Mouse (Mus musculus) E14TG2a.4 (cell line): ENCODE measurements around the gene Elmo1.

Experiments used
- H3K27me3 ChIP-seq: 2 replicates; pipeline ENCODE4 v1.6.1; 2014; ENCODE audit warnings: low read length, control low read depth; ENCODE audit not compliant: insufficient read depth
- H3K36me3 ChIP-seq: 2 replicates; pipeline ENCODE4 v1.6.1; 2014; ENCODE audit warnings: low read length, control low read depth; ENCODE audit not compliant: insufficient read depth
- H3K4me1 ChIP-seq: replicated peaks from 2 replicates; pipeline ENCODE4 v1.6.1; 2014; ENCODE audit warnings: low read depth, low read length, control low read depth
- H3K4me3 ChIP-seq: replicated peaks from 2 replicates; pipeline ENCODE4 v1.5.1; 2014; ENCODE audit warnings: mild to moderate bottlenecking, low read length
- H3K9me3 ChIP-seq: 2 replicates; pipeline ENCODE4 v1.6.1; 2014; ENCODE audit warnings: low read length, control low read depth
- CTCF ChIP-seq: conservative IDR thresholded peaks from 2 replicates; pipeline ENCODE4 v1.5.1; 2014; ENCODE audit warnings: low read length
- NANOG ChIP-seq: IDR thresholded peaks from 2 replicates; pipeline ENCODE4 v1.6.1; 2014; ENCODE audit warnings: borderline replicate concordance, low read length, mixed read lengths
- POU5F1 ChIP-seq: IDR thresholded peaks from 2 replicates; pipeline ENCODE4 v1.6.1; 2014; ENCODE audit warnings: low read length, borderline replicate concordance

The Elmo1 gene

DNA sequence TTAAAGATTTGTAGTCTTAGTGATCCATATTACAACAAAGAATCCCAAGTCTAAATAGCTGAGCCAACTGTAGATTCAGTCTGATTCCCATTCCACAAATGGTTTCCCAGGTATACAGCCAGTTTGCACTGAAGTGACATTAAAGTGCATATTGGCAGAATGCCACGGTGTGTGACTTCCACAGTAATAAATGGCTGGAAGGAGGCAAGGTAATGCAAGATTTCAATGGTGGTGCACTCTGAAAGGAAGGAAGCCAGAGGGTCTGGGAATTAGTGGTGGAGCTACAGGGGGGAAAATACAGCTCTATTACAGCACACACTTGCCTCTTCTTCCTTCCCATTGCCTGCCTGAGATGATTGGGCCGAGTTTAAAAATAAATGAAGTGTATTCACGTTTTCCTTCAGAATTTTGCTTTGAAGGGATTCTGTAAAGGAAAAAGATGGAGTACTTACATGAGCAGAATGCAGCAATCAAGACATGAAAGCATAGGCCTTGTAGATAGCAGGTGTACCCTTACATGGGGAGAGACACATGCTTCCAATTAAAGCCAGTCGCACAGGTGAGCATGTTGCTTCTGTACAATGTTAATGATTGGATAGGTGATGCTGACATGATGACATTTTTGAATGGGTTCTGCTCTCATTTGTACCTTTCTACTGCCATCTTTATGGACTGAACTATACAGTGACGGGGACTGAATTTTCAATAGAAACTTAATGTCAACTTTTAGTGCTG lies 400.6 kb downstream of the Elmo1 start:
- Histone ChIP-seq H3K4me3 (no peak overlapping the region), H3K36me3 (0 out of 2 replicates have a peak, but pooled peaks cover 2% of the 10 kb centered on the region), H3K9me3 (peaks cover 43% of the 10 kb centered on the region), H3K4me1 (no peaks in the 10 kb centered on the region), H3K27me3 (no peaks in the 10 kb centered on the region)
- TF ChIP-seq CTCF, result no peak
- TF ChIP-seq POU5F1, result no peak
- no peak for TF ChIP-seq NANOG

DNA sequence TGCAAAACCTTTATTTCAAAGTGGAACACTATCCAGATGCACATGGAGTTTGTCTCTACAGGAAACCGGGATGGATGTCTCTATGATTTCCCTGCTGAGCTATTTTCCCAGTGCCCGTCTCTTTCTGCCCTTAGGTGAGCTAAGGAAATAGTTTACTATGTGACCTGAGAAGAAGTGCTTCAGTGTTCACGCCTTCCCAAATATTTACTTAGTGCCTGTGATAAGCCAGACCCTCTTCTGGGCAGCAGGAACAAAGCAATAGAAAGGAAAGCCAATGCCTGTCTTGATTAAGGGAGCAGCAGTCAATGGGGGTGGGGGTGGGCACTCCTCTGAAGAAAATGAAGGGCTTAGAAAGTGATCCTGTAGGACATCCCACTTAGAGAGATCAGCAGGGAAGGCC lies 401.3 kb downstream of the Elmo1 start:
- no peak for TF ChIP-seq CTCF
- TF ChIP-seq POU5F1, result no peak
- TF ChIP-seq NANOG, result no peak
- Histone ChIP-seq H3K27me3 (no peaks in the 10 kb centered on the region), H3K9me3 (peaks cover 43% of the 10 kb centered on the region), H3K4me3 (no peak overlapping the region), H3K4me1 (no peaks in the 10 kb centered on the region), H3K36me3 (0 out of 2 replicates have a peak, but pooled peaks cover 2% of the 10 kb centered on the region)

DNA sequence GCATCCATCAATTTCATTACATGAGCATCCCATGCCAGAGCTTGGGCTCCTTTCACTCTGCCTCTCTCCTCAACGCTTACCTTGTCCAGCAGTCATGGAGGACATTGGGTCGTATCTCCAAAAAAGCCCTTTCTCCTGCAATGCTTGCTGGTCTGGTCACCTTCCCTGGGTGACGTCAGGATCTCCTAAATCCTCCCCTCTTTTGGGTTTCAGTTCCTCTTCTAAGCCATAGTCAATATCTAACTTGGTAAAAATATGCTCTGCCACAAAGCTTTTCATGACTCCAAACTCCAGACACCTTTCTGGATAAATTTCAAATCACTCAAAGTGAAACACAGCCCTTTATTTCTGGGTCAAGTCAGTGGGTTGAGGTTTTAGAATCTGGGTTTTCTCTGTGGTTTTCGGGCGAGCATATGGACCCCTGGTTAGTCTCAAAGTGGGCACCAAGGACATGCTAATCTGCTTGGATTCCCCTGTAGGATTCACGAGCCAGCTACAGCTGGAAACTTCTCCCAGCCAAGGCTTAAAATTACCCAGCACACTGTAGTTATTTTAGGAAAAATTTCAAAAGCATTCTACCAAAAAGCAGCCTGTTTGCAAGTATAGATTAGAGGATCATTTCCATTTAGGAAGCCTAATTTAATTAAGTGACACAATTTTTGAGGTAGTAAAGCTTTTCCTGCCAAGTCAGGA lies 403.8 kb downstream of the Elmo1 start:
- TF ChIP-seq CTCF (no peak), NANOG (no peak), POU5F1 (no peak)
- Histone ChIP-seq H3K9me3 (peaks cover 43% of the 10 kb centered on the region), H3K36me3 (0 out of 2 replicates have a peak, but pooled peaks cover 2% of the 10 kb centered on the region)

DNA sequence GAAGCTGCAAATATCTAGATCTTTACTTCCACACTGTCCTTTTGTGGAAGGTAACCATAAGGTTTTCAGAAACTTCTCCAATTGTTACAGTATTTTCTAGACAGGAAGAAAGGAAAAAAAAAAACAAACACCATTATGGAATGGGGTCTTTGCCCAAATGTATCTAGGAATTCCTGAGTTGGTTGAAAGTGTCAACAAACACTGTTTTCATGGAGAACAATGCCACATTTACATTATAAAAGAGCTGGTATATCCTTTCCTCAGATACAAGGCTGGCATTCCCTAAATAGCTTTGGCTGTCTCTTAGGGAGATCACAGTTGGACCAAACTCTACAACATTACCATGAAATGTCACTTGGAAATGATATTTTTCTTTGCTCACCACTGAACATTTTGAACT lies 411.5 kb downstream of the Elmo1 start:
- TF ChIP-seq POU5F1 (no peak), NANOG (no peak), CTCF (no peak)
- H3K9me3 ChIP-seq, result no peaks in the 10 kb centered on the region
- H3K4me3 ChIP-seq, result no peak overlapping the region
- peaks cover 12% of the 10 kb centered on the region for H3K4me1 ChIP-seq
- H3K27me3 ChIP-seq, result no peaks in the 10 kb centered on the region
- no peaks in the 10 kb centered on the region for H3K36me3 ChIP-seq

More for the DNA sequence above, 403.8 kb downstream of the Elmo1 start:
- Histone ChIP-seq H3K4me1 (no peaks in the 10 kb centered on the region), H3K27me3 (no peaks in the 10 kb centered on the region), H3K4me3 (no peak overlapping the region)

DNA sequence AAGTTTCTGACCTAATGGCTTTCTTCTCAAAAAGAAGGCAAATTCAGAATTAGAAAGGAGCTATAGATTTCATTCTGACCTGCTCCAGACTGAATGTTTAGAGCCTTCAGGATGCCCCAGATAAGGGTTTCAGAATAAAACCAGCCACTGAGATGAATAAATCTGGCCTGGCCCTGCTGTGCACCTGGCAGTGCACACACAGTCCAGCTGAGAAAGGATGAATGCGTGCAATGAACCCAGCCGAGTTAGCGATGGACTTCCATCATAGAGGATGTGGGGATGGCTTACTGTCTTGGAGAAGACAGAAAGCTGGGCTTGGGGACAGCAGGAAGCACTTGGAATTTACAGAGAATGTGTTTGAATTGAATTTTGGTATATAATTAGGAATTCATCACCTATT lies 413.0 kb downstream of the Elmo1 start:
- no peaks in the 10 kb centered on the region for H3K9me3 ChIP-seq
- no peaks in the 10 kb centered on the region for H3K36me3 ChIP-seq
- H3K27me3 ChIP-seq, result no peaks in the 10 kb centered on the region
- peaks cover 12% of the 10 kb centered on the region for H3K4me1 ChIP-seq
- TF ChIP-seq NANOG, result no peak
- no peak for TF ChIP-seq POU5F1
- TF ChIP-seq CTCF, result no peak
- no peak overlapping the region for H3K4me3 ChIP-seq

DNA sequence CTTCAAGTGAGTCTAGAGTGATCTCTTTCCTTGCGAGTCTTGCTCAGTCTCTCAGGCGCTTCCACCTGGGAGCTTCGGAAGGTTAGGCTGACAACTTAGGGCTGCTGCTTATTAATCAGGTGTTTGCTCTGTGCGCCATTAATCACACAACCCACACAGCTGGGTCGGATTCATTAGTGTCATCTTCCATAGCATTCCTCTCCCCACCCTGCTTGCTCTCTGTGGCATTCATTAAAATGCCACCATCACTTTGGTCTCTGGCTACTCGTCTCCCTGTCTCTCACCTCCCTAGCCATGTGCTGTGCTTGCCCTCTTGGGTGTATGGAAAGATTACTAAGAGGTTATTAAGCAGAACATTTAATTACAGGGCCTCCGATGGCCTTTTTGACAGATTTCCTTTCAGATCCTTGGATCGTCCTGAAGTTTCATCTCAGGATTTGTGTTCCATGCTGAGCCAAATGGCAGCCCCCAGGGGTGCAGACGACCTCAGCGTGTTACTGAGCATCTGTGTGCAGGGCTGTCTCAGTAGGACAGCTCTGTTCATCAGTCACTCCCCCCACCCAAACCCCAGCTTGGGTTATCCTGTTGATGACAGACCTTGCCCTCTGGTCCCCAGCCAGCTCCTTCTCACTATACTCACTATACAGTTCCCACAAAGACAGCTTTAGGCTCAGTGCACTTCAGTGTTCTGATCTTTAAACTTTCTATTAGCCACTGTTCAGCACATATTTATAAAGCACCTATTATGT lies 417.2 kb downstream of the Elmo1 start:
- no peak overlapping the region for H3K4me3 ChIP-seq
- H3K4me1 ChIP-seq, result peaks cover under 1% of the 10 kb centered on the region; the same call in 1 of the 2 replicates

DNA sequence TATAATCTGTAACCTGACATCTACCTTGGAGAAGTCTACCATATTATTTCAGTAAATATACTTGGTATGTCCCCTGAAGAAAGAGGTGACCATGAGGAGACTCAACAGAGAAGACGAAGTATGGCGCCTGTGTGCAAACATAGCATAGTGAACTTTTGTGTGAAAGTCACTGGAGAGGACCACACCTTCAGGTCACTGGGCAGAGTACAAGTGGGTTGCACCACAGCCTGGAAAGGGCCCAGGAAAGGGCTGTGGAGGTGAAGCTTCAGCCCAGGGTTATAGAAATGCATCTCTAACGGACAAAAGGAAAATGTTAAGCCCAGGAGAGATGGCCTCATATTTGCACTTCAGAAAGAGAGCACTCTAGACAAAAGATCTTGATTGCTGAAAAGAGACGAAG lies 420.6 kb downstream of the Elmo1 start:
- no peak for TF ChIP-seq POU5F1
- TF ChIP-seq NANOG, result no peak
- Histone ChIP-seq H3K9me3 (no peaks in the 10 kb centered on the region), H3K36me3 (no peaks in the 10 kb centered on the region), H3K4me3 (no peak overlapping the region), H3K27me3 (no peaks in the 10 kb centered on the region), H3K4me1 (no peaks in the 10 kb centered on the region)

More for the DNA sequence above, 417.2 kb downstream of the Elmo1 start:
- no peak for TF ChIP-seq NANOG
- TF ChIP-seq CTCF, result no peak
- no peak for TF ChIP-seq POU5F1
- no peaks in the 10 kb centered on the region for H3K36me3 ChIP-seq
- no peaks in the 10 kb centered on the region for H3K27me3 ChIP-seq
- no peaks in the 10 kb centered on the region for H3K9me3 ChIP-seq

- Histone ChIP-seq H3K9me3 (no peaks in the 10 kb centered on the region), H3K27me3 (no peaks in the 10 kb centered on the region), H3K36me3 (no peaks in the 10 kb centered on the region), H3K4me1 (no peaks in the 10 kb centered on the region), H3K4me3 (no peak overlapping the region)
- TF ChIP-seq NANOG (no peak), POU5F1 (no peak), CTCF (no peak)
These were observed 422.2 kb downstream of the Elmo1 start for GRCm38 (mm10) chr13:20512317-20513240.
